Mouse (Mus musculus) hindbrain, embryonic 16.5 days (tissue): ENCODE measurements around the gene Abca1. TPM values are rescaled to one million over a fixed set of nuclear protein-coding genes. Genes with fewer than 3 reads are reported as not detected.
A peak's percentile ranks its signal among the peaks of the same experiment; 100 is the strongest.

Experiments used
- ATAC-seq: fragments of 200-750 bp; cut with Nextera tagmentation; 2 replicates; pipeline ENCODE4 v1.8.0; 2017; ENCODE audit warnings: moderate TSS enrichment, moderate library complexity
- H3K27ac ChIP-seq: fragments of 300-500 bp; sonication (generic); 2 replicates; pipeline ENCODE4 v1.5.1; 2014; ENCODE audit warnings: low read depth, mild to moderate bottlenecking, control low read depth, low read length, moderate library complexity
- H3K27me3 ChIP-seq: fragments of 300-500 bp; sonication (generic); replicated peaks from 2 replicates; pipeline ENCODE4 v1.6.1; 2014; ENCODE audit warnings: low read length; ENCODE audit not compliant: control insufficient read depth, insufficient read depth
- H3K36me3 ChIP-seq: fragments of 300-500 bp; sonication (generic); 2 replicates; pipeline ENCODE4 v1.6.1; 2014; ENCODE audit warnings: mild to moderate bottlenecking, low read length, moderate library complexity, mixed read lengths; ENCODE audit not compliant: control insufficient read depth, insufficient read depth
- H3K4me1 ChIP-seq: fragments of 300-500 bp; sonication (generic); 2 replicates; pipeline ENCODE4 v1.6.1; 2014; ENCODE audit warnings: low read depth, low read length; ENCODE audit not compliant: control insufficient read depth, insufficient read depth
- H3K4me2 ChIP-seq: fragments of 300-500 bp; sonication (generic); 2 replicates; pipeline ENCODE4 v1.6.1; 2014; ENCODE audit warnings: mild to moderate bottlenecking, low read length, control low read depth, moderate library complexity
- H3K4me3 ChIP-seq: fragments of 300-500 bp; sonication (generic); 2 replicates; pipeline ENCODE4 v1.5.1; 2014; ENCODE audit warnings: mild to moderate bottlenecking, low read length, control low read depth, moderate library complexity
- H3K9ac ChIP-seq: fragments of 300-500 bp; sonication (generic); 2 replicates; pipeline ENCODE4 v1.6.1; 2014; ENCODE audit warnings: low read depth, mild to moderate bottlenecking, control low read depth, low read length, moderate library complexity
- H3K9me3 ChIP-seq: fragments of 300-500 bp; sonication (generic); 2 replicates; pipeline ENCODE4 v1.6.1; 2014; ENCODE audit warnings: mild to moderate bottlenecking, low read length, moderate library complexity; ENCODE audit not compliant: control insufficient read depth
- WGBS: fragments of 180-500 bp; shearing (Covaris S2); extraction: QIAGEN DNeasy Blood & Tissue Kit; methylation state at CpG from one replicate; pipeline ENCODE4 v1.1.7; 2014; 5-methylcytosine and 5-hydroxymethylcytosine counted together
- polyA plus RNA-seq: library from polyadenylated mRNA; unstranded; fragments of >200 nt; fragmentation: Nextera tagmentation; extraction: Ambion mirVana; gene quantifications from 2 replicates; pipeline ENCODE4 v1.2.1, GENCODE M21; 2015

Gene Abca1
- polyA plus RNA-seq, 1 experiment from 2014 or later: 9.4 TPM

DNA sequence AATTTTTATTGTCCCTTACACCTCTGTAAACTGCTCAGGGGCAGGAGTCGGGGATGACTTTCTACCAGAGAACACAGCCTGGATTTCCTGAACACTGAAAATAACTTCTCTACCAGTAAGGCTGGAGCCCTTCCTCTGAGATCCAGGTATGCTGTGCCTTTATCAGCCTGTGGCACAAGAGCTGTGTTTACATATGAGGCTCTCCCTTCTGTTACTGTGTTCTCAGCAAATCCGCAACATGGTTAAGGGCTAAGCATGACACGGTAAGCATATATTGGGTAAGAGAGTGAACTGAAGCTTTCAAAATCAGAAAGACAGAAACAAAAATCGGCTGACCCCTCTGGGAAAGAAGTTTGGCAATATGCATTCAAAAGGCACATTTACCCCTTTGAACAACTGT lies 25.7 kb downstream of the Abca1 start:
- 83% methylated on average over 4 of the region's 4 CpGs for WGBS
- no peak overlapping the region for H3K4me3 ChIP-seq
- no peak overlapping the region for H3K4me2 ChIP-seq
- no peaks in the 10 kb centered on the region for H3K4me1 ChIP-seq
- H3K9ac ChIP-seq: no peak overlapping the region
- no peak for ATAC-seq
- H3K9me3 ChIP-seq: no peaks in the 10 kb centered on the region
- no peak overlapping the region for H3K27ac ChIP-seq
- H3K27me3 ChIP-seq: no peaks in the 10 kb centered on the region
- H3K36me3 ChIP-seq: no peaks in the 10 kb centered on the region

DNA sequence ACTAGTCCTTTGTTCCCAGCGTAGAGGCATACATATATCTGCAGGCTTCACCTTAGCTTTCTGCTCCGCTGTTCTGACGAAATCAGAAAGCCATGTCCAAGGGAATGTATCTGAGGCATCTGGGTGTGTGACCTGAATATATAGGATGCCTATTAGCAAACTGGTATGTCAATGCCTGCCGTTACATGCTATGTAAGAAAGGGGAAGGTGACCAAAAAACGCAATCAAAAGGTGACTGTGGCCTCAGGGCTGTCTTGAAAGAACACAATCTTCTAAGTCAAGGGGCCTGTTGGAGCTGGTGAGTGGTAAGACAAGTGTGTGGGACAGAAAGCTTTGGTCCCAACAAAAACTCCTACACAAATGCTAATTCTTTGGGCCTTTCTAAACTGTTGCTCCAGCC lies 28.2 kb downstream of the Abca1 start:
- H3K4me2 ChIP-seq: no peak overlapping the region
- no peak overlapping the region for H3K9ac ChIP-seq
- H3K36me3 ChIP-seq: peaks cover 3% of the 10 kb centered on the region
- H3K4me1 ChIP-seq: no peaks in the 10 kb centered on the region; the same call in 1 of the 2 replicates
- no peak overlapping the region for H3K27ac ChIP-seq
- WGBS: 94% methylated on average over 5 of the region's 5 CpGs
- no peak for ATAC-seq
- no peaks in the 10 kb centered on the region for H3K9me3 ChIP-seq
- no peaks in the 10 kb centered on the region for H3K27me3 ChIP-seq
- no peak overlapping the region for H3K4me3 ChIP-seq

DNA sequence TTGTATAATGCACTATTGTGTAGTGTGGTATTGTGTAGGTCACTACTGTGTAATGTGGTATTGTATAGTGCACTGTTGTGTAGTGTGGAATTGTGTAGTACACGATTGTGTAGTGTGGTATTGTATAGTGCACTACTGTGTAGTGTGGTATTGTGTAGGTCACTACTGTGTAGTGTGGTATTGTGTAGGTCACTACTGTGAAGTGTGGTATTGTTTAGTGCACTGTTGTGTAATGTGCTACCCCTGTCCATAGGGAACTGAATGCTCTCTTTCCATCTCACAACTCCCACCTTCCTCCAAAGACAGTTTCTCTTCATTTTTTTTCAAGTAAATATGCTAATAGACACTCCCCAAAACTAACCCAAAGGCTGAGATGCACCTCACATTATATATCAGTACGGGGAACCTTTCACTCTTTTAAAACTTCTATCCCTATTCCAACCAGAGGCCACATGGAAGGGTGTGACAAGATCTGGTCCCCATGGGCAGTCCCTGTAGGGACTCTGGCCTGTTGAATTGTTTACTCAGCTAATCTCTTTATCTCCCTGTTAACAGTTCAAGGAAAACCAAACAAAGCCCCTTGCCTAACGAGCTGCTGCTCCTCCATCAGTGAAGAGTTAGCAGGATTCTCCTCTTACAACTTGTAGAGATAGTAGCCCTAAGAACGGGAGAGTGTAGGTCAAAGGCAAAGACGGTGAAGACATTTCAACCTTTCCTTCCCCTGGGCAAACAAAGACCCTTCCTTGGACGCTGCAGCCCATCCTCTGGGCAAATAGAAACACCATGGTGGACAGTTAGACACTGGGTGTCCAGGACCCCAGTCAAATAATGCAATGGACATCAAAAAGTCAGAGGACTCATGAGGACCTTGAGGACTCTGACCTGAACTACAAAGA lies 28.8 kb downstream of the Abca1 start:
- no peak overlapping the region for H3K4me2 ChIP-seq
- H3K27me3 ChIP-seq: no peaks in the 10 kb centered on the region
- H3K4me3 ChIP-seq: no peak overlapping the region
- 76% methylated on average over 6 of the region's 6 CpGs for WGBS
- H3K27ac ChIP-seq: no peak overlapping the region
- no peak overlapping the region for H3K9ac ChIP-seq
- ATAC-seq: no peak
- no peaks in the 10 kb centered on the region for H3K9me3 ChIP-seq
- peaks cover 4% of the 10 kb centered on the region for H3K36me3 ChIP-seq
- no peaks in the 10 kb centered on the region; the same call in 1 of the 2 replicates for H3K4me1 ChIP-seq

DNA sequence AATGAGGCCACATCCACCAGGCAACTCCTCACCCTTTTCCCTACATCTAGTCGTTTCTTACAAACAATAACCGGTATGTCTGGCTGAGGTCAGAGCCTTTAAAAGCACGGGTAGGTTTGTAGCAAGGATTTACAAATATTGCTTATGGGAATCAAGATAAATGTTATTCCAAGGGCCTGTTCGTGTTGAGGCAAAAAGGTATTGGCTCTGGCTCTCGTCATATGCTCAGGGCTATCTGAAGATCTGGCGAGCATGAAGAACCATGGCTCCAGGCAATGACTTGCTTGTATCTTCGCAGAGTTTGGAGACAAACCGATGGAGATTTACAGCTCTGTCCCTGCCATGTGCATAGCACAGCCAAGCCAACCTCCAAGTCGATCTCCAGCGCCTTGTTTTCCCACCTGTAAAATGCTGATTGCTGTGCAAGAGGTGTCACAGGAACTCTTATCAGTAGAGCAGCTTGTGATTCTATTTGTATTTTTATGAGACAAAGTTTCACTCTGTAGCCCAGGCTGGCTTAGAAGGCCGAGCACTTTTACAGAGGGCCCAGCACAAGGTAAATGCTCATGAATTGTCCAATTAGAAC lies 29.9 kb downstream of the Abca1 start:
- Histone ChIP-seq H3K4me2 (no peak overlapping the region), H3K4me3 (no peak overlapping the region)
- ATAC-seq: no peak

DNA sequence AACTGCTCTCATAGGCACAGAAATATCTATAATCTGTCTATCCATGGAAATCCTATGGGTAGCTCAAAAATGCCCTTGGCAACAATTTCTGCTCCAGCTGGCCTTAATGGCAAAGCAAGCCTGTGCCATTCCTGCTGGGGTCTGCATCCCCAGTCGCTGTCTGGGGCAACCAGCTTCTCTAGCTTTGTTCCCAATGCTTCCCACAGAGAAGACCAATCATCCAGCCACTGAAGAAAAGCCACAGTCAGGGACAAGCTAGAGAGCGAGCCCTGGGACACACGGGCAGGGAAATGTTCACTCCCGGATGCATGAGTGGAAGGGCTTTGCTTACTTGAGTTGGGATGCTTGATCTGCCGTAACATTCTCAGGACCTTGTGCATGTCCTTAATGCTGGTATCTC lies 32.4 kb downstream of the Abca1 start:
- 0 out of 2 replicates have a peak, but pooled peaks have one; percentile 48 for ATAC-seq
- Histone ChIP-seq H3K9me3 (no peaks in the 10 kb centered on the region), H3K4me2 (no peak overlapping the region), H3K36me3 (peaks cover 4% of the 10 kb centered on the region), H3K27ac (no peak overlapping the region), H3K4me3 (no peak overlapping the region), H3K9ac (no peak overlapping the region), H3K27me3 (no peaks in the 10 kb centered on the region), H3K4me1 (no peaks in the 10 kb centered on the region; the same call in 1 of the 2 replicates)
- 69% methylated on average over 5 of the region's 5 CpGs for WGBS

More for the DNA sequence above, 29.9 kb downstream of the Abca1 start:
- H3K4me1 ChIP-seq: no peaks in the 10 kb centered on the region; the same call in 1 of the 2 replicates
- WGBS: 90% methylated on average over 11 of the region's 11 CpGs
- no peaks in the 10 kb centered on the region for H3K27me3 ChIP-seq
- no peaks in the 10 kb centered on the region for H3K9me3 ChIP-seq
- no peak overlapping the region for H3K27ac ChIP-seq
- peaks cover 4% of the 10 kb centered on the region for H3K36me3 ChIP-seq
- no peak overlapping the region for H3K9ac ChIP-seq

DNA sequence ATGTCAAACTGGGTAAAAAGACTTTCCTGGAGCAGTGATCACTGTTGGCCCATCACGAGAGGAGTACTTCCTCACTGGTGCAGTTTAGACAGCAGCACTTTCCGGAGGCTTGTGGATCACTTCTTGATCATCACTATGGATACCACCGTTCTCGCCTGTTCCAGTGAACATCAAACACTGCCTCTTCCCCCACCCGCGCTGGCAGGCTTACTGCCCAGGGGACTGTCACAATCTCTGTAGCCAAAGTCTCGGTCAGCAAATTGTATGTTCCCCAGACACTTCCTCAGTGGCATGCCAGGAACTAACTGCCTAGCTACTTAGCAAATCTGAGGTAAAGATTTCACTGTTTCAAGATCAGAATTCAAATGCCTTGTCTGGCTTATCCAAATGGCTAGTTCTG lies 32.9 kb downstream of the Abca1 start:
- Histone ChIP-seq H3K4me1 (no peaks in the 10 kb centered on the region; the same call in 1 of the 2 replicates), H3K4me3 (no peak overlapping the region), H3K4me2 (no peak overlapping the region), H3K27me3 (no peaks in the 10 kb centered on the region), H3K9ac (no peak overlapping the region), H3K9me3 (no peaks in the 10 kb centered on the region), H3K27ac (no peak overlapping the region; the same call in none of the 2 replicates), H3K36me3 (peaks cover 4% of the 10 kb centered on the region)
- WGBS: 69% methylated on average over 7 of the region's 7 CpGs
- ATAC-seq: peak; percentile 35

DNA sequence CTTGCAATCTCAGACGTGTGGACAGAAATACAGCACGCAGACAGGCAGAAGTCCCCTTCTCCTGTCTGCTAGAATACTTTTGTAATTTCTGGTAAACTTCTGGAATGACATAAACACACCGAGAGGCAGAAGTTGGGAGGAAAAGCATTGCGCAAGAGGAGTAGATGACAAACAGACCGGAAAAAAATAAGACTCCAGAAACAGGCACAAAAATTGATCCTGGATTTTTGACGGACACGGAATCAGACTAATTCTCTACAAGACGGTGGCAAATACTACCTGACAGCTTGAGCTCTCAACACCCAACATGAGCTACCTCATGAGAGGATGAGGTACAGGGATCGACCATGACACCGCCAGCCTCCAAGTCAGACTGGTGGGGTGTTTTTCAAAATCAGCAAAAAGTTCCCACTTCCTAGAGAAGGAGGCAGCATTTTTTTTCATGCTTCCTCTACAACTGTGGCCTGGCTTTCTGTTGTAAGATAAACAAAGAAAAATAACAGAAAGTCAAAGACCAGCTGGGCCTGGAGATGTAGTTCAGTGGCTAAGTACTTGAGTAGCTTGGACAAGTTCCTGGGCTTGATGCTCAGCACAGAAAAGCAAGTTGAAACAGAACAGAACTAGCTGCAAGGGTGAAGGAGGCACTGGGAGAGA lies 34.7 kb downstream of the Abca1 start:
- Histone ChIP-seq H3K4me1 (no peaks in the 10 kb centered on the region; the same call in 1 of the 2 replicates), H3K27ac (no peak overlapping the region), H3K9me3 (no peaks in the 10 kb centered on the region), H3K4me3 (no peak overlapping the region), H3K27me3 (no peaks in the 10 kb centered on the region), H3K4me2 (no peak overlapping the region), H3K9ac (no peak overlapping the region), H3K36me3 (peaks cover 4% of the 10 kb centered on the region)
- no peak for ATAC-seq
- 92% methylated on average over 10 of the region's 10 CpGs for whole genome bisulfite sequencing

DNA sequence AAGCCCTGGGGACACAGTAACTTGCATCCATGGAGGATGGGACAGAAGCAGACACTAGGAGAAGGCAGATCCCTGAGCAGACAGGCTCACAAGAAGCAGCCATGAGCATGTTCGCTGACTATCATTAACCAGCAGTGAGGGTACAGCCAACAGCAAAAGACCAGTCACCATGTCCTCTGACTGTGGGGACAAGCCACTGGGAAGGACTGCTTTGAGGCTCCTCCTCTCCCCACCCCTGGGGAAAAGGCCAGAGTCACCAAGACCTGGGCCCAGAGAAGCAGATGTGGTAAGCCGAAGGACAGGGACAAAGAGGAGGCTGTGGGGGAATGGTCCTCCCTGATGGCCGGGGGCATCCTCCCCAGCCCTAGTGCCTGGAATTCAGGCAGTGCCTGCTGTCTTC lies 37.4 kb downstream of the Abca1 start:
- H3K4me2 ChIP-seq: no peak overlapping the region
- H3K4me1 ChIP-seq: no peaks in the 10 kb centered on the region; the same call in 1 of the 2 replicates
- no peak overlapping the region for H3K9ac ChIP-seq
- no peak overlapping the region for H3K27ac ChIP-seq
- H3K36me3 ChIP-seq: peaks cover 4% of the 10 kb centered on the region
- WGBS: 82% methylated on average over 3 of the region's 3 CpGs
- no peaks in the 10 kb centered on the region for H3K27me3 ChIP-seq
- H3K9me3 ChIP-seq: no peaks in the 10 kb centered on the region
- H3K4me3 ChIP-seq: no peak overlapping the region
- no peak; the same call in 1 of the 2 replicates for ATAC-seq
